Mouse (Mus musculus): ENCODE data around the gene Cwc27.

GRCm38 (mm10) chr13:104605111-104605510, 211.8 kb downstream of the Cwc27 start:
- TF ChIP-seq POLR2A (IDR thresholded peaks at IDR 0.05; ENCODE audit: borderline replicate concordance, control insufficient read depth, low read depth, low read length) (no peak), CTCF (IDR thresholded peaks at IDR 0.05; ENCODE audit: control insufficient read depth, insufficient read depth, low read length) (no peak)

Data from bone marrow, adult 2 months (tissue).